Mouse (Mus musculus): ENCODE measurements around the gene Ell. TPM values are rescaled to one million over a fixed set of nuclear protein-coding genes. Genes with fewer than 3 reads are reported as not detected.

Ell gene
- total RNA-seq (2021) = 10 to 100 TPM; 12.7 to 19.8 TPM
- long read RNA-seq, experiment 1, transcript Ell-201 (12 exons, 3,072 nt) = major isoform, 21 of 30 reads
- long read RNA-seq, experiment 1, partial matches to known transcripts = 3 of 30 reads
- long read RNA-seq, experiment 1, other reads (novel, unspliced or antisense) = 6 of 30 reads
- long read RNA-seq, experiment 2, transcript Ell-201 (12 exons, 3,072 nt) = major isoform, 6 of 16 reads
- long read RNA-seq, experiment 2, partial matches to known transcripts = 3 of 16 reads
- long read RNA-seq, experiment 2, other reads (novel, unspliced or antisense) = 7 of 16 reads

- DNase-seq = peak; percentile 99
Measured at GRCm38 (mm10) chr8:70539077-70539813, at the start of gene Ell. Ell (plus strand) TSS chr8:70539457.

- no peak for DNase-seq
Measured at GRCm38 (mm10) chr8:70489576-70489975, 49.7 kb upstream of the Ell start.

GRCm38 (mm10) chr8:70490061-70490879, 49.0 kb upstream of the Ell start:
- no peak for DNase-seq

GRCm38 (mm10) chr8:70490880-70491495, 48.3 kb upstream of the Ell start:
- no peak for DNase-seq

- DNase-seq = no peak
Measured at GRCm38 (mm10) chr8:70492664-70493640, 46.3 kb upstream of the Ell start, which contains the start of gene Crlf1. Crlf1 (plus strand) TSS chr8:70493158.

- DNase-seq = no peak
Measured at GRCm38 (mm10) chr8:70493692-70494415, 45.4 kb upstream of the Ell start.

GRCm38 (mm10) chr8:70494416-70494945, 44.8 kb upstream of the Ell start:
- no peak for DNase-seq

GRCm38 (mm10) chr8:70495001-70495770, 44.1 kb upstream of the Ell start:
- no peak for DNase-seq

GRCm38 (mm10) chr8:70495771-70496062, 43.5 kb upstream of the Ell start:
- no peak for DNase-seq

GRCm38 (mm10) chr8:70500386-70501301, 38.6 kb upstream of the Ell start:
- peak; percentile 10 for DNase-seq

GRCm38 (mm10) chr8:70501820-70502529, 37.3 kb upstream of the Ell start:
- peak; percentile 72 for DNase-seq

- DNase-seq = no peak
Measured at GRCm38 (mm10) chr8:70502540-70502939, 36.7 kb upstream of the Ell start.

GRCm38 (mm10) chr8:70503062-70503750, 36.1 kb upstream of the Ell start:
- peak; percentile 83 for DNase-seq

- DNase-seq = peak; percentile 82
Measured at GRCm38 (mm10) chr8:70504291-70504716, 35.0 kb upstream of the Ell start.

- peak; percentile 84 for DNase-seq
Measured at GRCm38 (mm10) chr8:70504851-70505250, 34.4 kb upstream of the Ell start.

GRCm38 (mm10) chr8:70505698-70506327, 33.4 kb upstream of the Ell start:
- no peak for DNase-seq

Data from gastrocnemius, postnatal 10 days (tissue).